Mouse (Mus musculus): ENCODE measurements around the gene Parp8. TPM values are rescaled to one million over a fixed set of nuclear protein-coding genes. Genes with fewer than 3 reads are reported as not detected.

The Parp8 gene
- polyA plus RNA-seq, 1 experiment from 2014 or later, result 19.7 TPM

- 80% methylated on average over 7 of the region's 7 CpGs for WGBS
- ATAC-seq (ENCODE audit: low FRiP score, low TSS enrichment), result no peak
- no peak overlapping the region for H3K27ac ChIP-seq (ENCODE audit: low read depth, low read length)
Measured at GRCm38 (mm10) chr13:116882226-116882625, 143.1 kb downstream of the Parp8 start.

GRCm38 (mm10) chr13:116879580-116880192 lies 145.7 kb downstream of the Parp8 start:
- Histone ChIP-seq H3K9me3 (ENCODE audit: control insufficient read depth, low read length) (no peaks in the 10 kb centered on the region), H3K4me3 (ENCODE audit: low read length) (no peak overlapping the region), H3K27ac (ENCODE audit: low read depth, low read length) (no peak overlapping the region), H3K4me2 (replicated peaks; ENCODE audit: low read depth, low read length) (no peak overlapping the region), H3K27me3 (ENCODE audit: control insufficient read depth, insufficient read depth, low read length) (no peaks in the 10 kb centered on the region), H3K36me3 (ENCODE audit: control insufficient read depth, insufficient read depth, low read length) (no peaks in the 10 kb centered on the region), H3K9ac (ENCODE audit: low read depth, low read length) (no peak overlapping the region), H3K4me1 (ENCODE audit: control insufficient read depth, insufficient read depth, low read length) (0 out of 2 replicates have a peak, but pooled peaks cover 3% of the 10 kb centered on the region)
- WGBS, result 67% methylated on average over 10 of the region's 10 CpGs
- ATAC-seq (ENCODE audit: low FRiP score, low TSS enrichment), result peak; percentile 78; the same call in 1 of the 2 replicates

More at GRCm38 (mm10) chr13:116882226-116882625, 143.1 kb downstream of the Parp8 start:
- Histone ChIP-seq H3K4me1 (ENCODE audit: control insufficient read depth, insufficient read depth, low read length) (0 out of 2 replicates have a peak, but pooled peaks cover 3% of the 10 kb centered on the region), H3K9me3 (ENCODE audit: control insufficient read depth, low read length) (no peaks in the 10 kb centered on the region), H3K4me2 (replicated peaks; ENCODE audit: low read depth, low read length) (no peak overlapping the region), H3K9ac (ENCODE audit: low read depth, low read length) (no peak overlapping the region), H3K4me3 (ENCODE audit: low read length) (no peak overlapping the region), H3K36me3 (ENCODE audit: control insufficient read depth, insufficient read depth, low read length) (no peaks in the 10 kb centered on the region), H3K27me3 (ENCODE audit: control insufficient read depth, insufficient read depth, low read length) (no peaks in the 10 kb centered on the region)

GRCm38 (mm10) chr13:116870221-116870620 lies 155.1 kb downstream of the Parp8 start:
- WGBS, result 70% methylated on average over 1 of the region's 1 CpGs

GRCm38 (mm10) chr13:116843937-116844336 lies 181.4 kb downstream of the Parp8 start:
- Histone ChIP-seq H3K4me2 (replicated peaks; ENCODE audit: low read depth, low read length) (no peak overlapping the region), H3K27ac (ENCODE audit: low read depth, low read length) (no peak overlapping the region), H3K4me1 (ENCODE audit: control insufficient read depth, insufficient read depth, low read length) (no peaks in the 10 kb centered on the region), H3K9ac (ENCODE audit: low read depth, low read length) (no peak overlapping the region), H3K36me3 (ENCODE audit: control insufficient read depth, insufficient read depth, low read length) (no peaks in the 10 kb centered on the region), H3K27me3 (ENCODE audit: control insufficient read depth, insufficient read depth, low read length) (no peaks in the 10 kb centered on the region), H3K9me3 (ENCODE audit: control insufficient read depth, low read length) (no peaks in the 10 kb centered on the region), H3K4me3 (ENCODE audit: low read length) (no peak overlapping the region)
- ATAC-seq (ENCODE audit: low FRiP score, low TSS enrichment), result no peak
- 82% methylated on average over 5 of the region's 5 CpGs for WGBS

More at GRCm38 (mm10) chr13:116870221-116870620, 155.1 kb downstream of the Parp8 start:
- Histone ChIP-seq H3K27ac (ENCODE audit: low read depth, low read length) (no peak overlapping the region), H3K36me3 (ENCODE audit: control insufficient read depth, insufficient read depth, low read length) (peaks cover 4% of the 10 kb centered on the region; the same call in 1 of the 2 replicates), H3K4me1 (ENCODE audit: control insufficient read depth, insufficient read depth, low read length) (no peaks in the 10 kb centered on the region), H3K4me2 (replicated peaks; ENCODE audit: low read depth, low read length) (no peak overlapping the region), H3K9ac (ENCODE audit: low read depth, low read length) (no peak overlapping the region), H3K9me3 (ENCODE audit: control insufficient read depth, low read length) (no peaks in the 10 kb centered on the region), H3K4me3 (ENCODE audit: low read length) (no peak overlapping the region), H3K27me3 (ENCODE audit: control insufficient read depth, insufficient read depth, low read length) (no peaks in the 10 kb centered on the region)
- no peak for ATAC-seq (ENCODE audit: low FRiP score, low TSS enrichment)

- H3K4me1 ChIP-seq (ENCODE audit: control insufficient read depth, insufficient read depth, low read length), result no peaks in the 10 kb centered on the region
- no peaks in the 10 kb centered on the region for H3K36me3 ChIP-seq (ENCODE audit: control insufficient read depth, insufficient read depth, low read length)
- no peaks in the 10 kb centered on the region for H3K9me3 ChIP-seq (ENCODE audit: control insufficient read depth, low read length)
- H3K4me2 ChIP-seq (replicated peaks; ENCODE audit: low read depth, low read length), result no peak overlapping the region
- no peak overlapping the region for H3K9ac ChIP-seq (ENCODE audit: low read depth, low read length)
- no peak for ATAC-seq (ENCODE audit: low FRiP score, low TSS enrichment)
- H3K27me3 ChIP-seq (ENCODE audit: control insufficient read depth, insufficient read depth, low read length), result no peaks in the 10 kb centered on the region
- no peak overlapping the region for H3K27ac ChIP-seq (ENCODE audit: low read depth, low read length)
- no peak overlapping the region for H3K4me3 ChIP-seq (ENCODE audit: low read length)
Measured at GRCm38 (mm10) chr13:116830984-116831383, 194.4 kb downstream of the Parp8 start.

- Histone ChIP-seq H3K27me3 (ENCODE audit: control insufficient read depth, insufficient read depth, low read length) (no peaks in the 10 kb centered on the region), H3K9ac (ENCODE audit: low read depth, low read length) (no peak overlapping the region), H3K36me3 (ENCODE audit: control insufficient read depth, insufficient read depth, low read length) (no peaks in the 10 kb centered on the region), H3K27ac (ENCODE audit: low read depth, low read length) (no peak overlapping the region), H3K4me3 (ENCODE audit: low read length) (no peak overlapping the region), H3K4me1 (ENCODE audit: control insufficient read depth, insufficient read depth, low read length) (no peaks in the 10 kb centered on the region), H3K9me3 (ENCODE audit: control insufficient read depth, low read length) (no peaks in the 10 kb centered on the region), H3K4me2 (replicated peaks; ENCODE audit: low read depth, low read length) (no peak overlapping the region)
- 88% methylated on average over 3 of the region's 3 CpGs for WGBS
- ATAC-seq (ENCODE audit: low FRiP score, low TSS enrichment), result no peak
Measured at GRCm38 (mm10) chr13:116829015-116829414, 196.3 kb downstream of the Parp8 start.

GRCm38 (mm10) chr13:116811456-116811855 lies 213.9 kb downstream of the Parp8 start:
- Histone ChIP-seq H3K27ac (ENCODE audit: low read depth, low read length) (no peak overlapping the region), H3K9me3 (ENCODE audit: control insufficient read depth, low read length) (no peaks in the 10 kb centered on the region), H3K27me3 (ENCODE audit: control insufficient read depth, insufficient read depth, low read length) (no peaks in the 10 kb centered on the region), H3K4me3 (ENCODE audit: low read length) (no peak overlapping the region), H3K4me2 (replicated peaks; ENCODE audit: low read depth, low read length) (no peak overlapping the region), H3K9ac (ENCODE audit: low read depth, low read length) (no peak overlapping the region), H3K36me3 (ENCODE audit: control insufficient read depth, insufficient read depth, low read length) (no peaks in the 10 kb centered on the region), H3K4me1 (ENCODE audit: control insufficient read depth, insufficient read depth, low read length) (no peaks in the 10 kb centered on the region)
- ATAC-seq (ENCODE audit: low FRiP score, low TSS enrichment), result no peak
- WGBS, result 82% methylated on average over 1 of the region's 1 CpGs

Other genes starting within 250 kb of the Parp8 start
- 34.9 and 47.3 TPM in 2 replicates for gene Emb, start 183.0 kb upstream of the Parp8 start, polyA plus RNA-seq (2014; fragmentation: Nextera tagmentation; extraction: Ambion mirVana)
- 0.09 and 0.38 TPM in 2 replicates for gene Gm17509, start 195.5 kb upstream of the Parp8 start, polyA plus RNA-seq (2014; fragmentation: Nextera tagmentation; extraction: Ambion mirVana)